ENCODE assay signal across 9 mouse cellular contexts in genomic region chr4:134082460-134082859, GRCm38 (mm10). TPM values are rescaled to one million over a fixed set of nuclear protein-coding genes. Genes with fewer than 3 reads are reported as not detected.
DNase-seq lines count a peak whose midpoint lies in the region; ATAC-seq and TF ChIP-seq lines count a peak whose summit lies in the region.
"Had no signal": no experiment of that assay in that cellular context is flagged by ENCODE, and none has a peak within 500 bp of the region (broad histone marks: within the 10 kb centered on the region; RNA-seq: fewer than 3 reads in every experiment).

No protein-coding gene starts in this region.

- H3K4me1 ChIP-seq in lung, embryonic 16.5 days (replicated peaks; ENCODE audit: control insufficient read depth, insufficient read depth, low read length): peaks cover 7% of the 10 kb centered on the region; the same call in 1 of the 2 replicates
- peaks cover 4% of the 10 kb centered on the region; the same call in 1 of the 2 replicates for H3K4me1 ChIP-seq in forebrain, embryonic 11.5 days (replicated peaks; ENCODE audit: control insufficient read depth, insufficient read depth, low read length)
- H3K4me1 ChIP-seq in intestine, postnatal 0 days (replicated peaks; ENCODE audit: control insufficient read depth, insufficient read depth, low read length): no peaks in the 10 kb centered on the region
- H3K4me1 ChIP-seq in neural tube, embryonic 14.5 days (ENCODE audit: control insufficient read depth, insufficient read depth, low read length): 0 out of 2 replicates have a peak, but pooled peaks cover 5% of the 10 kb centered on the region

- H3K27me3 ChIP-seq in lung, embryonic 16.5 days (ENCODE audit: control insufficient read depth, insufficient read depth, low read depth, low read length): no peaks in the 10 kb centered on the region
- 0 out of 2 replicates have a peak, but pooled peaks cover 2% of the 10 kb centered on the region for H3K27me3 ChIP-seq in forebrain, embryonic 11.5 days (ENCODE audit: control insufficient read depth, insufficient read depth, low read length)
- no peaks in the 10 kb centered on the region for H3K27me3 ChIP-seq in intestine, postnatal 0 days (replicated peaks; ENCODE audit: control insufficient read depth, insufficient read depth, low read length)
- peaks cover 10% of the 10 kb centered on the region for H3K27me3 ChIP-seq in neural tube, embryonic 14.5 days (ENCODE audit: control insufficient read depth, insufficient read depth, low read length)

- DNase-seq in lung, postnatal 36 days: no peak
- DNase-seq in forebrain, embryonic 11.5 days (ENCODE audit: low spot score): no peak
- no peak for DNase-seq in thymus, postnatal 4 days
- DNase-seq in gastrocnemius, adult 8-10 months (ENCODE audit: low spot score in 2 of 2): no peak

- no peak for ATAC-seq in lung, embryonic 16.5 days (ENCODE audit: low read depth)
- no peak for ATAC-seq in forebrain, embryonic 11.5 days (replicated peaks; ENCODE audit: low FRiP score)
- no peak for ATAC-seq in intestine, postnatal 0 days
- ATAC-seq in neural tube, embryonic 14.5 days (ENCODE audit: low read depth): no peak
- no peak for ATAC-seq in frontal cortex, adult (ENCODE audit: low TSS enrichment)

- no peaks in the 10 kb centered on the region for H3K36me3 ChIP-seq in lung, embryonic 16.5 days (ENCODE audit: control insufficient read depth, insufficient read depth, low read length)
- no peaks in the 10 kb centered on the region for H3K36me3 ChIP-seq in forebrain, embryonic 11.5 days (ENCODE audit: control insufficient read depth, insufficient read depth, low read length)
- peaks cover 21% of the 10 kb centered on the region for H3K36me3 ChIP-seq in intestine, postnatal 0 days (ENCODE audit: control insufficient read depth, insufficient read depth)
- no peaks in the 10 kb centered on the region for H3K36me3 ChIP-seq in neural tube, embryonic 14.5 days (ENCODE audit: control insufficient read depth, insufficient read depth, low read length)

- peak overlapping the region; percentile 57 for H3K4me2 ChIP-seq in lung, embryonic 16.5 days (ENCODE audit: low read depth, low read length)
- peak overlapping the region; percentile 87 for H3K4me2 ChIP-seq in forebrain, embryonic 11.5 days (ENCODE audit: low read depth, low read length, severe bottlenecking)
- H3K4me2 ChIP-seq in intestine, postnatal 0 days (replicated peaks; ENCODE audit: low read depth): peak overlapping the region; percentile 65
- H3K4me2 ChIP-seq in neural tube, embryonic 14.5 days (ENCODE audit: low read depth, low read length): peak overlapping the region; percentile 70

- no peak overlapping the region for H3K27ac ChIP-seq in lung, embryonic 16.5 days (ENCODE audit: low read length)
- H3K27ac ChIP-seq in forebrain, embryonic 11.5 days (ENCODE audit: low read depth, low read length): no peak overlapping the region
- no peak overlapping the region for H3K27ac ChIP-seq in intestine, postnatal 0 days (ENCODE audit: low read depth, low read length)
- no peak overlapping the region for H3K27ac ChIP-seq in neural tube, embryonic 14.5 days (ENCODE audit: low read depth, low read length)

- WGBS in lung, embryonic 16.5 days: 10% methylated on average over 7 of the region's 7 CpGs
- 11% methylated on average over 7 of the region's 7 CpGs for WGBS in forebrain, embryonic 11.5 days
- WGBS in intestine, postnatal 0 days: 14% methylated on average over 7 of the region's 7 CpGs
- 10% methylated on average over 7 of the region's 7 CpGs for WGBS in neural tube, embryonic 14.5 days

- peak overlapping the region; percentile 21; the same call in 1 of the 2 replicates for H3K9ac ChIP-seq in lung, embryonic 16.5 days (ENCODE audit: low read length)
- no peak overlapping the region for H3K9ac ChIP-seq in forebrain, embryonic 11.5 days (ENCODE audit: low read length)
- H3K9ac ChIP-seq in intestine, postnatal 0 days (ENCODE audit: low read depth, low read length): no peak overlapping the region
- no peak overlapping the region for H3K9ac ChIP-seq in neural tube, embryonic 14.5 days (replicated peaks; ENCODE audit: low read depth, low read length)

- no peak for TF ChIP-seq CTCF in intestine, postnatal 0 days (IDR thresholded peaks at IDR 0.05; ENCODE audit: low read depth)

- peak overlapping the region; percentile 41 for H3K4me3 ChIP-seq in lung, embryonic 16.5 days (ENCODE audit: low read length)
- peak overlapping the region; percentile 42 for H3K4me3 ChIP-seq in forebrain, embryonic 11.5 days (ENCODE audit: low read depth, low read length)
- H3K4me3 ChIP-seq in intestine, postnatal 0 days (ENCODE audit: low read depth, low read length): peak overlapping the region; percentile 27; the same call in 1 of the 2 replicates
- peak overlapping the region; percentile 37 for H3K4me3 ChIP-seq in neural tube, embryonic 14.5 days (ENCODE audit: low read depth, low read length)

- H3K9me3 ChIP-seq in lung, embryonic 16.5 days (ENCODE audit: control insufficient read depth, low read length): no peaks in the 10 kb centered on the region
- peaks cover 3% of the 10 kb centered on the region; the same call in 1 of the 2 replicates for H3K9me3 ChIP-seq in forebrain, embryonic 11.5 days (ENCODE audit: control insufficient read depth, low read length)
- no peaks in the 10 kb centered on the region for H3K9me3 ChIP-seq in intestine, postnatal 0 days (ENCODE audit: control insufficient read depth)
- H3K9me3 ChIP-seq in neural tube, embryonic 14.5 days (ENCODE audit: control insufficient read depth, low read length): no peaks in the 10 kb centered on the region

RNA-seq across cellular contexts. Expression of gene Cd52, which starts 12.4 kb away (rescaled TPM):
- polyA plus RNA-seq in lung, embryonic 16.5 days (2015; fragmentation: Nextera tagmentation; extraction: Ambion mirVana): 23.8 and 24.7 TPM in 2 replicates
- 2.5 and 2.6 TPM in 2 replicates for polyA plus RNA-seq in forebrain, embryonic 11.5 days (2014; fragmentation: Nextera tagmentation; extraction: Ambion mirVana)
- 28.7 and 31.2 TPM in 2 replicates for polyA plus RNA-seq in intestine, postnatal 0 days (2015; fragmentation: Nextera tagmentation; extraction: Ambion mirVana)
- polyA plus RNA-seq in neural tube, embryonic 14.5 days (2014; fragmentation: Nextera tagmentation; extraction: Ambion mirVana): 2.1 and 4.7 TPM in 2 replicates
- under 1 TPM in 1 of 4 experiments, not detected in 3; 0.85 TPM for total RNA-seq in gastrocnemius, adult 8-10 months (2022)

RNA-seq across cellular contexts. Expression of gene Ubxn11, which starts 19.9 kb away (rescaled TPM):
- 14.9 and 16.6 TPM in 2 replicates for polyA plus RNA-seq in lung, embryonic 16.5 days (2015; fragmentation: Nextera tagmentation; extraction: Ambion mirVana)
- polyA plus RNA-seq in forebrain, embryonic 11.5 days (2014; fragmentation: Nextera tagmentation; extraction: Ambion mirVana): 6.6 and 7.0 TPM in 2 replicates
- 0.88 and 1.5 TPM in 2 replicates for polyA plus RNA-seq in intestine, postnatal 0 days (2015; fragmentation: Nextera tagmentation; extraction: Ambion mirVana)
- polyA plus RNA-seq in neural tube, embryonic 14.5 days (2014; fragmentation: Nextera tagmentation; extraction: Ambion mirVana): 21.7 and 26.9 TPM in 2 replicates
- total RNA-seq in gastrocnemius, adult 8-10 months (2022): 1 to 10 TPM; 1.0 to 2.3 (median 1.9) TPM

RNA-seq across cellular contexts. Expression of gene Crybg2, which starts 21.8 kb away (rescaled TPM):
- 4.2 and 7.0 TPM in 2 replicates for polyA plus RNA-seq in lung, embryonic 16.5 days (2015; fragmentation: Nextera tagmentation; extraction: Ambion mirVana)
- 1.9 and 2.5 TPM in 2 replicates for polyA plus RNA-seq in forebrain, embryonic 11.5 days (2014; fragmentation: Nextera tagmentation; extraction: Ambion mirVana)
- 17.9 and 22.5 TPM in 2 replicates for polyA plus RNA-seq in intestine, postnatal 0 days (2015; fragmentation: Nextera tagmentation; extraction: Ambion mirVana)
- 1.6 and 2.9 TPM in 2 replicates for polyA plus RNA-seq in neural tube, embryonic 14.5 days (2014; fragmentation: Nextera tagmentation; extraction: Ambion mirVana)
- not detected for total RNA-seq in gastrocnemius, adult 8-10 months (2022)

RNA-seq across cellular contexts. Expression of gene Zfp683, which starts 28.8 kb away (rescaled TPM):
- polyA plus RNA-seq in lung, embryonic 16.5 days (2015; fragmentation: Nextera tagmentation; extraction: Ambion mirVana): not detected in 2 replicates
- not detected in 2 replicates for polyA plus RNA-seq in forebrain, embryonic 11.5 days (2014; fragmentation: Nextera tagmentation; extraction: Ambion mirVana)
- polyA plus RNA-seq in intestine, postnatal 0 days (2015; fragmentation: Nextera tagmentation; extraction: Ambion mirVana): not detected in 2 replicates
- polyA plus RNA-seq in neural tube, embryonic 14.5 days (2014; fragmentation: Nextera tagmentation; extraction: Ambion mirVana): not detected in 2 replicates
- total RNA-seq in gastrocnemius, adult 8-10 months (2022): not detected
- total RNA-seq: liver, adult 2 months had no signal

RNA-seq across cellular contexts. Expression of gene Sh3bgrl3, which starts 46.1 kb away (rescaled TPM):
- 466 and 467 TPM in 2 replicates for polyA plus RNA-seq in lung, embryonic 16.5 days (2015; fragmentation: Nextera tagmentation; extraction: Ambion mirVana)
- 264 and 278 TPM in 2 replicates for polyA plus RNA-seq in forebrain, embryonic 11.5 days (2014; fragmentation: Nextera tagmentation; extraction: Ambion mirVana)
- 503 and 522 TPM in 2 replicates for polyA plus RNA-seq in intestine, postnatal 0 days (2015; fragmentation: Nextera tagmentation; extraction: Ambion mirVana)
- polyA plus RNA-seq in neural tube, embryonic 14.5 days (2014; fragmentation: Nextera tagmentation; extraction: Ambion mirVana): 395 and 405 TPM in 2 replicates
- 10 to 100 TPM in 3 of 4 experiments, 1 to 10 TPM in 1; 9.0 to 16.5 (median 13.4) TPM for total RNA-seq in gastrocnemius, adult 8-10 months (2022)
